Mouse (Mus musculus) kidney, postnatal 0 days (tissue): ENCODE data around the gene Arntl. TPM values are rescaled to one million over a fixed set of nuclear protein-coding genes. Genes with fewer than 3 reads are reported as not detected.
A peak's percentile ranks its signal among the peaks of the same experiment; 100 is the strongest.

Source experiments
- ATAC-seq: fragments of 200-750 bp; cut with Nextera tagmentation; replicated peaks from 2 replicates; pipeline ENCODE4 v1.8.0; 2017; ENCODE audit warnings: low read depth, moderate number of reproducible peaks, moderate TSS enrichment, moderate library complexity; ENCODE audit not compliant: low FRiP score
- DNase-seq: peaks from one replicate; pipeline ENCODE4 v3.0.0-alpha.2; 2016; ENCODE audit warnings: low spot score
- H3K27ac ChIP-seq: fragments of 300-500 bp; sonication (generic); 2 replicates; pipeline ENCODE4 v1.5.1; 2014; ENCODE audit warnings: mild to moderate bottlenecking
- H3K27me3 ChIP-seq: fragments of 300-500 bp; sonication (generic); 2 replicates; pipeline ENCODE4 v1.6.1; 2014; ENCODE audit warnings: low read length, mixed read lengths; ENCODE audit not compliant: insufficient read depth
- H3K36me3 ChIP-seq: fragments of 300-500 bp; sonication (generic); 2 replicates; pipeline ENCODE4 v1.6.1; 2014; ENCODE audit warnings: low read length, mixed read lengths; ENCODE audit not compliant: insufficient read depth
- H3K4me1 ChIP-seq: fragments of 300-500 bp; sonication (generic); replicated peaks from 2 replicates; pipeline ENCODE4 v1.6.1; 2014; ENCODE audit warnings: antibody characterized with exemption, low read length, mixed read lengths; ENCODE audit not compliant: insufficient read depth
- H3K4me2 ChIP-seq: fragments of 300-500 bp; sonication (generic); 2 replicates; pipeline ENCODE4 v1.6.1; 2014; ENCODE audit warnings: mild to moderate bottlenecking, low read length, moderate library complexity, mixed read lengths
- H3K4me3 ChIP-seq: fragments of 300-500 bp; sonication (generic); replicated peaks from 2 replicates; pipeline ENCODE4 v1.5.1; 2014; ENCODE audit warnings: low read depth, low read length
- H3K9ac ChIP-seq: fragments of 300-500 bp; sonication (generic); 2 replicates; pipeline ENCODE4 v1.6.1; 2014; ENCODE audit warnings: low read depth, low read length
- H3K9me3 ChIP-seq: fragments of 300-500 bp; sonication (generic); replicated peaks from 2 replicates; pipeline ENCODE4 v1.6.1; 2016; ENCODE audit warnings: low read length, inconsistent platforms, mixed read lengths
- CTCF ChIP-seq: IDR thresholded peaks from 2 replicates; pipeline ENCODE4 v1.5.1; 2016; ENCODE audit warnings: antibody characterized with exemption, low read depth, mild to moderate bottlenecking, moderate library complexity
- WGBS: fragments of 180-500 bp; shearing (Covaris S2); extraction: QIAGEN DNeasy Blood & Tissue Kit; methylation state at CpG from one replicate; pipeline ENCODE4 v1.1.7; 2014; 5-methylcytosine and 5-hydroxymethylcytosine counted together
- polyA plus RNA-seq: library from polyadenylated mRNA; unstranded; fragments of >200 nt; fragmentation: Nextera tagmentation; extraction: Ambion mirVana; gene quantifications from 2 replicates; pipeline ENCODE4 v1.2.1, GENCODE M21; 2015

Gene Arntl
- polyA plus RNA-seq, 1 experiment from 2014 or later = 13.2 TPM

GRCm38 (mm10) chr7:113263990-113264389 lies 56.7 kb downstream of the Arntl start:
- Histone ChIP-seq H3K27ac (no peak overlapping the region), H3K9me3 (no peaks in the 10 kb centered on the region), H3K4me3 (no peak overlapping the region), H3K36me3 (no peaks in the 10 kb centered on the region), H3K9ac (no peak overlapping the region), H3K27me3 (no peaks in the 10 kb centered on the region), H3K4me1 (no peaks in the 10 kb centered on the region; the same call in 1 of the 2 replicates), H3K4me2 (no peak overlapping the region)
- WGBS = 93% methylated on average over 1 of the region's 1 CpGs
- TF ChIP-seq CTCF = no peak
- DNase-seq (no peak), ATAC-seq (no peak)

GRCm38 (mm10) chr7:113268287-113268686 lies 61.0 kb downstream of the Arntl start:
- Histone ChIP-seq H3K27ac (no peak overlapping the region), H3K9me3 (no peaks in the 10 kb centered on the region), H3K4me2 (no peak overlapping the region), H3K4me1 (no peaks in the 10 kb centered on the region), H3K4me3 (no peak overlapping the region), H3K9ac (no peak overlapping the region), H3K36me3 (no peaks in the 10 kb centered on the region), H3K27me3 (no peaks in the 10 kb centered on the region)
- TF ChIP-seq CTCF = peak; percentile 76
- DNase-seq (peak; percentile 69), ATAC-seq (no peak)
- WGBS = 82% methylated on average over 9 of the region's 9 CpGs

DNA sequence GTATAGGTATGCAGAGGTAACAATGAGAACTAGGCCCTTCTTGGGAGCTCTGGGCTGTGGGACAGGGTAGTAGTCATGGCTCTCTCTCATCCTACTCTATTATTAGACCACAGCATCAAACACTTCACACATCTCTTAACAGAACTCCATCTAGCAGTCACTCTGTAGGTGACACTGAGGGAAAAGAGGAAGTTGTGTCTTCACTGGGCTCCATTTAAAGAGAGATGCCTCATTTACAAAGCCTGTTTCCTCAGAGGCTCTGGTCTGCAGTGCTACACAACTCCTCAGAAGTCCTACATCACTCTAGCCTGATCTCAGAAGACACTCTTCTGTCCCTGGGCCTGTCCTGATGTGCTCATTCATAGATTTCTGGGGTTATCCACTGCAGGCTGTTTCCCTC lies 61.8 kb downstream of the Arntl start:
- Histone ChIP-seq H3K9me3 (no peaks in the 10 kb centered on the region), H3K27me3 (no peaks in the 10 kb centered on the region), H3K4me3 (no peak overlapping the region), H3K4me2 (no peak overlapping the region), H3K9ac (no peak overlapping the region), H3K4me1 (no peaks in the 10 kb centered on the region), H3K36me3 (no peaks in the 10 kb centered on the region), H3K27ac (no peak overlapping the region)
- TF ChIP-seq CTCF = no peak
- ATAC-seq = no peak
- DNase-seq = no peak

GRCm38 (mm10) chr7:113269921-113270320 lies 62.7 kb downstream of the Arntl start:
- H3K36me3 ChIP-seq = no peaks in the 10 kb centered on the region
- no peaks in the 10 kb centered on the region for H3K27me3 ChIP-seq
- ATAC-seq (no peak), DNase-seq (no peak)
- no peaks in the 10 kb centered on the region for H3K4me1 ChIP-seq
- H3K4me2 ChIP-seq = no peak overlapping the region
- no peak overlapping the region for H3K9ac ChIP-seq
- no peaks in the 10 kb centered on the region for H3K9me3 ChIP-seq
- TF ChIP-seq CTCF = no peak
- no peak overlapping the region for H3K27ac ChIP-seq
- WGBS = 51% methylated on average over 3 of the region's 3 CpGs
- H3K4me3 ChIP-seq = no peak overlapping the region

DNA sequence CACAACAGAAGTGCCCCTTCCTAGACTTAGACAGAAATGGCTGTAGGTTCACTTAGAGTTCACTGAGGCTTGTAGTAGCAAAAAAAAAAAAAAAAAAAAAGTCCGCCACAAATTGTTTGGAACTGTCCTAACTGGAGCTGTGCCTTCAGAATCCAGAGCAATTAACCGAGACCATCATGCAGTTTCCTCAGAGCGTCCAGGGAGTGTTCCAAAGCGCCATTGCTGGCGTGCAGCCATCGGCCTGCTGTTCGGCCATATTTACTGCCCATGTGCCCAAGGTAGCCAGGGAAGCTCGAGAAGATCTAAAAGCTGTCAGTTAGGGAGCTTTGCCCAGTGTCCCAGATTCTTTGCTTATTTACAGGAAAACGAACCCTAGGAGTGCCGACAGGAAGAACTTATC lies 63.3 kb downstream of the Arntl start:
- Histone ChIP-seq H3K27me3 (no peaks in the 10 kb centered on the region), H3K4me3 (no peak overlapping the region), H3K36me3 (no peaks in the 10 kb centered on the region), H3K9me3 (no peaks in the 10 kb centered on the region), H3K4me1 (no peaks in the 10 kb centered on the region), H3K9ac (no peak overlapping the region), H3K27ac (no peak overlapping the region), H3K4me2 (no peak overlapping the region)
- no peak for ATAC-seq
- WGBS = 62% methylated on average over 10 of the region's 10 CpGs
- DNase-seq = no peak
- no peak for TF ChIP-seq CTCF

DNA sequence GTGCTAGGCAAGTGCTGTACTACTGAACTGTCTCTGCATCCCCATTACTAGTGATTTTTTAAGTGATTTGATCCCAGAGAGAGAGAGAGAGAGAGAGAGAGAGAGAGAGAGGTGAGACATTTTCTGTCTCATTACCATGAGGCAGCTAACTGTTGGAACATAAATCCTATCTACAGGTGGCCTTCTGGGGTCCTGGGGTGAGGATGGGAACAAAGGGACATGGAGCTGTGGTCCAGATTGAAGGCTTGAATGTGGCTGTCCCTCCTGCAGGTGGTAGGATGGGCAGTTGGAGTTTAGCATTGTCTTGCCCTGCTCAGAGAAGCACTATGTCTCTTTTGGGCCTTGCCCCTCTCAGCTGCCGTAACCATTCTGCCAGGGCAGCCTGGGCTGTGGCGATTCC lies 63.7 kb downstream of the Arntl start:
- no peak overlapping the region for H3K4me2 ChIP-seq
- DNase-seq (no peak), ATAC-seq (no peak)
- H3K9ac ChIP-seq = no peak overlapping the region
- no peak overlapping the region for H3K27ac ChIP-seq
- H3K27me3 ChIP-seq = no peaks in the 10 kb centered on the region
- H3K9me3 ChIP-seq = no peaks in the 10 kb centered on the region
- H3K4me1 ChIP-seq = no peaks in the 10 kb centered on the region
- 80% methylated on average over 2 of the region's 2 CpGs for WGBS
- no peak for TF ChIP-seq CTCF
- no peak overlapping the region for H3K4me3 ChIP-seq
- H3K36me3 ChIP-seq = no peaks in the 10 kb centered on the region

GRCm38 (mm10) chr7:113272338-113272997 lies 65.2 kb downstream of the Arntl start:
- 79% methylated on average over 5 of the region's 6 CpGs for WGBS
- Histone ChIP-seq H3K27me3 (no peaks in the 10 kb centered on the region), H3K9me3 (no peaks in the 10 kb centered on the region), H3K27ac (no peak overlapping the region), H3K36me3 (no peaks in the 10 kb centered on the region), H3K9ac (no peak overlapping the region), H3K4me2 (no peak overlapping the region), H3K4me3 (no peak overlapping the region), H3K4me1 (no peaks in the 10 kb centered on the region)
- DNase-seq = no peak
- ATAC-seq = no peak
- no peak for TF ChIP-seq CTCF
